Mouse (Mus musculus): ENCODE results near the gene Teddm3.

DNA sequence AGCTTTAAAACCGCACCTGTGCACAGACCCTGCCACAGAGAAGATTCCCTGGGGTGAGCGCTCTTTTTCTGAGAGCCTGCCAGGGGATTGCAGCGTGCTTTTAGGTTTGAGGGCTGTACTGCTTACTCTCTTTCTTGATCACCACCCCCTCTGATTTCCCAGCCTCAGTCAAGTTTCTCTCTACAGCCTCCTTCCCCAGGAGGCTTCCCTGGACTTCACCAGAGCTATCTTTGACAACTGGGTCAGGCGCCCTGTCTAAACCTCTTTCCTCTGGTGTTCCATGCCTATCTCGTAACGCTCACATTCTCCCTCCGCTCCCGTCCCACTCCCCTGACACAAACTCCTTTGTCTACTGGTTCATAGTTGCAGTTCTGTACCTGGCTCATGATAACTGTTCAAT is 45.6 kb upstream of the Teddm3 start:
- no peak for TF ChIP-seq POLR2A (IDR thresholded peaks at IDR 0.05; ENCODE audit: borderline replicate concordance, control insufficient read depth, low read depth, low read length)
- TF ChIP-seq CTCF (IDR thresholded peaks at IDR 0.05; ENCODE audit: control insufficient read depth, insufficient read depth, low read length), result no peak
